Mouse (Mus musculus) T-helper 2 cell (primary cell): ENCODE measurements at regions not wholly inside any gene's neighbourhood (a gene's known extent, or its start where the extent isn't known, plus 50 kb on each side); places are given as distances from the start of the nearest gene placed in this dataset.

ENCODE experiments used
- in situ Hi-C: fragments of 300-600 bp; cut with MboI, MseI; formaldehyde crosslinking; loops from one replicate; pipeline ENCODE4 v1.15.1; 2025; ENCODE audit warnings: high pct_unique_total_duplicates

DNA sequence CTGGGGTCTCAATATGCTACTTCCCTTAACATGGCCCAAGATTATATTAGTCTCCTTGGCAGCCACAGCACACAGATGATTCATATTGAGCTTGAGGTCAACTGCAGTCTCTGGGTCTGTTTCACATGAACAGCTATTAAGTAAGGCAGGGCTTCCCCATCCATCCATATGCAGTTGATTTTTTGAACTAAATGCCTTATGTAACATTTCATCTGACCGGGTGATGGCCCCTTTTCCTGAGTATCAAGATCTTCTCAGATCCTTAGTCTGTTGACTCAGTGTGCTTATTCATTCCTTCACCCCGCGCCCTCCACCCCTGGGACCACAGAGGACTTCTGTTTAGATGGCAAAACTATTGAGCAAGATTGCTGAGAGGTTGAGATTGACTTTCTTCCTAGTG is 202.7 kb downstream of the Cyp26b1 start:
- in situ Hi-C loops = no loop called here

DNA sequence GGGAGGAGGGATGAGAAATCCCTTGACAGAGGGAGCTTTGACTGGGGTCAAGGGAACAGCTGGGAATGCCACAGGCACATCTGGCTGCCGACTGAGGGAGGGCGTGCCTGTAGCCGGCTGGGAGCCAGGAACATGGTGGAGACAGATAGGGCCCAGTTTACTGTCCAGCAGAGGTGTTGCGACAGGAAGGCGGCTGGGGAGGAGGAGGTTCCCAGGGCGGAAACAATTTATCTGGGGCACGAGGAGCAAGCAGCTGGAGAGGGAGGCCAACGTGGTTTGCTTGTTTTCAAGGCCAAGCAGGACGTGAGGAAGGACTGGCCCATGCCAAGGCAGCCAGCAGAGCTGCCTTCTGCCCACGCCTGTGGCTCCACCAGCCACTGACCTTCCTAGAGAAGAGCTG is 208.0 kb downstream of the Cyp26b1 start:
- in situ Hi-C loops = no loop called here

DNA sequence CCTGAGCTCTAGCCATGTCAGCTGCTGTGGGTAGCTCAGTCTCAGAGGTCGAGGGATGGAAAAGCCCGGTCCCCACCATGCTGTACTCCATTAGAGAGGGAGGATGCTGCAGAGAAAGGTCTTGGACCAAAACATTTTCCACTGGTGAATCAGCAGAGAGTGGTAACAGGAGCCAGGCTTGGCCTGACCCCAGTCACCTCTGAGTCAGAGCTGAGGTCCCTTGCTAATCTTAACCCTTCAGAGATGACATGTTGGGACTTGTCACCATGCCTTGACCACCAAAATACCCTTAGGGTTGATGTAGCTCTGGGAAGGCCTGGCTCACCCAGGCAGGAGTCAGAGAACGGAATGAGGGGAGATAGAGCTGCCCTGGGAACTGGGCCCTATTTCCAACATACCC is 210.0 kb downstream of the Cyp26b1 start:
- in situ Hi-C loops = no loop called here

DNA sequence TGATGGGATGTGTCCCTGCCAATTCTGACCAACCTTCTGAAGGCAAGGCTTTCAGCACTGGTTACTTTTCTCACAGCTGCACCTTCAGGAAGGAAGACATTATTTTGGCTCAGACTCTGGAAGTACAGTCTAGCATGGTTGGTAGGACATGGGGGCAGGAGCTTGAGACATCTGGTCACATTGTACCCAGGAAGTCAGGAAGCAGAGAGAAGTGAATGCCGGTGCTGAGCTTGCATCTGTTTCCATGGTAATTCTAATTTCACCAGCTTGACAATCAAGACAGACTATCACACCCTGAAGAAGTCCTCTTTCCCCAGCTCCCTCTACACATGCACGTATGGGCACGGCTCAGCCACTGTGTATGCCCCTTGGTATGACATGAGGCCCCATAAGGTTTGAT is 210.6 kb downstream of the Cyp26b1 start:
- in situ Hi-C loops = no loop called here

DNA sequence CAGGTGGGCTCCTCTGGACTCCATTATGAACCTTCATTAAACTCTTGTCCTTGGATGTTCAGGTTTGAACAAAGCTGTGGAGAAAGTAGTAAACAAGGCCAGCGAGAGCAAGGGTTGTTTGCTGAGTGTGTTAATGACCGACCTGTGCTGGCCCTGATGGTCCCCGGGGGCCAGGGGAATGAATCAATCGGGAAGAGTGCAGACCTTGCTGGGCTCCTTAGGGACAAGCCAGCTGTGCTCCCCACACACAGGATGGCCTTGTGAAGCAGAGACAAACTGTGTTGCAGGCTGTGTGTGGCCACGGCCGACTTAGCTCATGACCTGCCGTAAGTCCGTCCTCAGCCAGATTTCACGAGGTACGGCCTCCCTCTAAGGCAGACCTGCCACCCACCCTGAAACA is 212.1 kb downstream of the Cyp26b1 start:
- in situ Hi-C loops = no loop called here

DNA sequence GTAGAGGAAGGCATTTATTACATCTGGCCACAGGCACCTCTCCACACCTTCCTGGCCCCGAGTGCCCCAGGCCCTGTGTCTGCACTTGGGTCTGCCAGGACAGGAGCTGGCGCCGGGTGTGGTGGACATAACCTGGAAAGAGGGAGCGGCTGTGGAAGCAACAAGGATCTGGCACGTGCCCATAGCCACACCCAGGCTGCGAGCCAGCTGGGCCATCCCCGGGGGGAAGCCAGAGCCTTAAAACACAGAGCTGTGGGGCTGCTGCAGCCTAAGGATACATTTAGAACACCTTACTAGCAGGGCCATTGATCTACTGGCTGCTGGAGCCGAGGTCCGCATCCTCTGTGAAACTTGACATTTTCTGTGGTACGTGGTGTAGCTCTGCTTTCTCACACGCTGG is 217.0 kb downstream of the Cyp26b1 start:
- in situ Hi-C loops = no loop called here

DNA sequence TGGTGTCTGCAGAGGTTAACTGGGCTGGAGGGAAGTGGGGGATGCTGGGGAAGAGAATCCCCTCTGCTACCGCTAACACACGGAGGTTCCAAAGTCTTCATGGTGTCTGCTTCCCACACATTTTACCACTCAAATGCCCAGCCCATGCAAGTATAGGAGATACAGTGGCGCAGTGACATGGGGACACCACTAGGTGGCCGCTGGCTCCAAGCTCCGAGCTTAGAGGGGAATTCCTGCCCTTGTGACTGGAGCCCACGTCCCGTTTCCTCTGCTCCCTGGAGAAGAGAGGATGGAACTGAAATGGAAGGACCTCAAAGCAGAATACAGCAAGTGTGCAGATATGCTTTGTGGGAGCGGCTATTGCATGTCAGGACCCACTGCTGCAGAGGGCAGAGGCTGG is 218.2 kb downstream of the Cyp26b1 start:
- in situ Hi-C loops = no loop called here

DNA sequence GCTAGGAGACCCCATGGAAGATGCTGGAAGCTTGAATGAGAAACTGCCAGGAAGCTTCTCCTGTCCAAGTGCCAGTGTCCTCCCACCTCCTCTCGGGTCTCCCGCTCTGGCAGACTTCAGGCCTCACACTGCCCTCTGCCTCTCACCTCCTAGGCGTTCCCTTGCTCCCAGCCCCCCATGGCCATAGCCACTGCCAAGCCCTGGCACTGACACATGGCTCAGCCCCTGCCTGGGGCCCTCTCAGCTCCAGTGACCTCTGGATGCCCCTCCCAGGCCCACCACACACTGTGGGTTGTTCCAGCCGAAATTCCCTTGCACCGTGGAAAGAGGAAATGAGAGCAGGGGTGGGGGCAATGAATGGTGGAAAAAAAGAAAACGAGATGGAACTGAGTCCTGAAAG is 227.3 kb downstream of the Cyp26b1 start:
- in situ Hi-C loops = no loop called here

DNA sequence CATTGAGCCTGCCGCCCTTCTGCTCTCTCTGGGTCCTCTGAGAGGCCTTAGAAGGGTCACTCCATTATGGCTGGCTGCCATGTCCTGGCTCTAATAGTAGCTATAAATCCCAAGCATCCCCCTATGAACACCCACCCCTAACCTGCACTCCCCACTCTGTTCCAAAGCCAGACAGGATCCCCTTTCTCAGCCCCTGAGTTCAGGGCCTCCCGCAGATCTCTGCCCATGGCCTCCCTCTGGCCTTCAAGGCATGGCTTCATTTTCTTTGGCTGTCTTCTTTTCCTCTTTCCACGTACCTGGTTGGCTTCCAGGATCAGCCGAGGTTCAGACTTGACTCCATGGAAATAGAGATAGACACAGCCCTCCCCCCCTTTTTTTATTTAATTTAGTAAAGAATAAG is 227.8 kb downstream of the Cyp26b1 start:
- in situ Hi-C loops = no loop called here

DNA sequence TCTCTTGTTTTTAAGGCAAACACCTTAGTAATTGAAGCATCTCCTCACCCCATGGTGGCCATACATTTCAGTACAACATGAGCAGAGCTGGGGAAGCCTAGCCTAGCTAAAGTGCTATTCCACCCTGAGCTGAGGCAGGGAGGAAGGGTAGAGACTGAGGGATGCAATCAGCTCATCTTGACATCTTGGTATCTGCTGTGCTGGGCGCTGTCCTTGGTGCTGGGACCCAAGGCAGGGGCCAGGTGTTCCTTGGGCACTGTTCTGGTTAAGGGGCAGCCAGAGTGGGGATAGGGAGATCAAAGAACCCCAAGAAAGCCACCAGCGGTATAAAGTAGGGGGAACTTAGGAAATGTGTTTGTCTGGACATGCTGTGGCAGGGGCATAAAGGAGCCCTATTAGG is 228.7 kb downstream of the Cyp26b1 start:
- in situ Hi-C loops = no loop called here

DNA sequence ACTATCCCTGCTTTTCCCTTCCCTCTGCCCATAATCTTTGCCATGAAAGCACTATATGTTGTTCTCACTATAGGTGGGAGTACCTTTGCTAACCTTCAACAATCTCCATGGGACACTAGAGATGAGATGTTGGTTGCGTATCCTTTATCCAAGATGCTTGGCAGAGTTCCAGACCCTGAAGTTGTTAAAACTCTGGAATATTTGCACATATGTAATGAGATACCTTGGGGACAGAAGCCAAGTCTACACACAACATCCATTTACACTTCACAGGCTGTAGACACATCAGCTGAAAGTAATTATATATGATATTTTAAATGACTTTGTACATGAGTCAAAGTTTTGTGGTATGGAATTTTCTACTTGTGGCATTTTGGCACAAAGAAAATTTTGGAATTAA is 231.4 kb downstream of the Cyp26b1 start:
- in situ Hi-C loops = no loop called here

DNA sequence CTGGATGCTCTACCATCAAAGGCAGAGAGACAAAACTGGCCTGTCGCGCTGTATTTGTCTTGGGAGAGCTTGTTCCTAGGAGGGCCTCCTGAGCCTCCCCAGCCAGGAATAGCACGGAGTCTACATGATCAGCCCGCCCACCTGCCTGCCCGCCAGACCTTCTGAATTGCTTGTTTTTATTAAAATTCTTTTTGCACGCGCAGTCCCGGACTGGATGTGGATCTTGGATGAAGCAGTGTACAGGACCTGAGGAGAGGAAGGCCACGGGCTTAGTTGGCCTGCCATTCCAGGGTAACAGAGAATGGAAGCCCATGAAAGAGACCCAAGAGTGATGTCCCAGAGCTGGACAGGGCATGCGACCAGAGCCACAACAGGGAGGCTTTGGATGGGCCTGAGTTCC is 235.8 kb downstream of the Cyp26b1 start:
- in situ Hi-C loops = no loop called here

DNA sequence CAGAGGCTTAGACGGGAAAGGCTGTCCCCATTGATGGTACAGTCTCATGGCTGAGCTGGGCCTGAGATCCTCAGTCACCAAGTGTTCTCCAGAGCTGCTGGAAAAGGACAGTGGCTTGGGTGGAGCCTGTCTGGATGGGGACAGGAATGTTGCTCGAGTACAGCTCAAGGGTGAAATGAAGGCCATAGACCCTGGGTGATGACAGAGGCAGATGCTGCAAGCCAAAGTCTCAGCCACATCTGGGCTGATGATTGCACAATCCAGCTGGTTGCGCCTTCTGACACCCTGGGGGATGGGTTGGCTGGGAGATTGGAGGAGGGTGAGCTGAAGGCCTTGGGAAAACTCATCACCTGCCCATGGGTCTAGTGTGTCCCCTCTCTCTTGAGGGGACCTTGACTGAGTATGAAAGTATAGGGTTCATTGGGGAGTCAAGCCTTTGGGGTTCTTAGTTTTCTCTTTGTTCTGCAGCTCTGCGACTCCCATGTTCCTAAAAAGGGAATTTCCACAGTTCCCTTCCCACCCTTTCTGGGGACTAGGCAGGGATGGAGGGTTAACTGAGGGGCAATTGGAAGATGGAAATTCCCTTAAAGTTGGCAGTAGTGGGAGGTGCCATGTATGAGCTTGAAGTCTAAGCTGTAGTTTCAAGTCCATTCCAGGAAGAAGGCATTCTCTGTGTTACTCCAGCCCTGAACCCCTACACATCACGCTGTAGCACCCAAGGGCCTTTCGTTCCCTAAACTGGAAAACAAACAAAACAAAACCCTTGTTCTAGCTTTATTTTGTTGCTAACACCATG is 240.1 kb downstream of the Cyp26b1 start:
- in situ Hi-C loops = no loop called here

DNA sequence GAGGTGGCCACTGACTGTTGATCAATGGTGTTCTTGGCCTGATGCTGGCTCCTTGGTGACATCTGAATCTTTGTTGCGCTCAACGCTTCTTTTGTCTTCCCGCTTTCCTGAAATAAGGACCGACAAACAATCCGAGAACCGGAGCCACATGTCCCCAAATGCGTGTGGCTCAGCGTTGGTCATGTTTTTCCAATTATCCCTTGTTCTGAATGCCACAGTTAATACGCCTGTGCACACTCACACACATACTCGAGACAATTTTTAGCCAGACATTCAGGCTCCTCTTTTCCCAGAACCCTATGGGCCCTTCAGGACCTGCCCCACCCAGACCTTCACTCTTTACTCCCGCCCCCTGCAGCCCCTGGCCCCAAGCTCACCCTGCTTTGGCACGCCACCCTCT is 248.8 kb downstream of the Cyp26b1 start:
- in situ Hi-C loops = loop anchor here (5.0 kb wide), 1 partner anchor 352 kb away; no protein-coding TSS in a partner anchor

DNA sequence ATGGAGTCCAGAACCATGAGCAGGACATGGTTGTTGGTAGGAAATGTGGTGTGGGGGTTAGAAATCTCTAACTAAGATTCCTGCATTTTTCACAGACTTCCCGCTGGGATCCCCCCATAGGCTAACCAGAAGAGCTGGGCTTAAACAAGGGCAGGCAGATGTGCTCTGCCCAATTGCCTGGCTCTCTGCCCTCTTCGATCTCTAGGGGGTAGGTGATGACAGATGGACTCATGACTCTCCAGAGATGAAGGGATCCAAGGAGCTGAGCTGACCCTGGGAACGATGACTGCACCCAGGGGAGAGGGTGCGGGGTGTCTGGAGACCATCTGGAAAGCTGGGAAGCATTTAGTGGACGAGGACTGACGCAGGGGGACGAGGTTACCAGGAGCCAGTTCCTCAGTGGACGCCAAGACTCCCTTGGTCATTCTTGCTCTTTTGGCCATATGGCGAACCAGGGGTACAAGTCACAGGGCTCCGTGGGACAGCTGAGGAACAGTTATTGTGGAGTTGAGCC is 260.0 kb downstream of the Cyp26b1 start:
- in situ Hi-C loops = no loop called here

DNA sequence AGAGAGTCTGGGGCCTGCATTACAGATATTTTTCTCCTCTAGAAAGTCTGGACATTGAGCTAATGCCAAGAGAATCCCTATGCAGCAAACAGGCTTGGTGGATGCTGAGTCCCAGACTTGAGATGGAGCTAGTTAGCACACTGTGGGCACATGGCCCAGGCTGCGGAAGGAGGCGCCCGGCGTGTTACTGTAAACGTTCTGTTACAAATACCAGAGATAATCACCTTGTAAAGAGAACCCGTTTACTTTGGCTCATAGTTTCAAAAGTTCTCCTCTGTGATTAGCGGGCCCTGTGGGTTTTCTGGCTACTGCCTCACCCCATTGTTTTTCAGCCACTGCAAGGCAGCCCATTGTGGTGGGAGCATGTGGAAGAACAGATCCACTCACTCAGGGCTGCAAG is 264.6 kb downstream of the Cyp26b1 start:
- in situ Hi-C loops = loop anchor here (5.0 kb wide), 1 partner anchor 67 kb away; no protein-coding TSS in a partner anchor

DNA sequence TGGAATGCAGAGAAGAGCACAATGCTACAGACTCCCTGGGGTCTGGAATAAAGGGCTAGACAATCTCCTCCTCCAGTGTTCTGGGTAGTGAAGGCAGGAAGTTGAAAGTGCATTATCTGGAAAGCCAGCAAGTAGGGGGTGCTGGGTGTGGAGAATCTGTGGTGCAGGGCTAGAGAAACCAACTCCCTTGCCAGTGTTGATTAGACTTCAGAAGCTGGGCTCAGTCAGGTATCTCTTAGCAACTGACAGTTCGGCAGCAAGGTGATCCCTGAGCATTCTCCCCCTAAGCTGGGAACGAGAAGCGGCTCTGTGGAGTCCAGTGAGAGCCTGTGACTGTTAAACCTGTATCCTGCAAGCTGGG is 265.7 kb downstream of the Cyp26b1 start:
- in situ Hi-C loops = loop anchor here (5.0 kb wide), 1 partner anchor 66 kb away; no protein-coding TSS in a partner anchor

DNA sequence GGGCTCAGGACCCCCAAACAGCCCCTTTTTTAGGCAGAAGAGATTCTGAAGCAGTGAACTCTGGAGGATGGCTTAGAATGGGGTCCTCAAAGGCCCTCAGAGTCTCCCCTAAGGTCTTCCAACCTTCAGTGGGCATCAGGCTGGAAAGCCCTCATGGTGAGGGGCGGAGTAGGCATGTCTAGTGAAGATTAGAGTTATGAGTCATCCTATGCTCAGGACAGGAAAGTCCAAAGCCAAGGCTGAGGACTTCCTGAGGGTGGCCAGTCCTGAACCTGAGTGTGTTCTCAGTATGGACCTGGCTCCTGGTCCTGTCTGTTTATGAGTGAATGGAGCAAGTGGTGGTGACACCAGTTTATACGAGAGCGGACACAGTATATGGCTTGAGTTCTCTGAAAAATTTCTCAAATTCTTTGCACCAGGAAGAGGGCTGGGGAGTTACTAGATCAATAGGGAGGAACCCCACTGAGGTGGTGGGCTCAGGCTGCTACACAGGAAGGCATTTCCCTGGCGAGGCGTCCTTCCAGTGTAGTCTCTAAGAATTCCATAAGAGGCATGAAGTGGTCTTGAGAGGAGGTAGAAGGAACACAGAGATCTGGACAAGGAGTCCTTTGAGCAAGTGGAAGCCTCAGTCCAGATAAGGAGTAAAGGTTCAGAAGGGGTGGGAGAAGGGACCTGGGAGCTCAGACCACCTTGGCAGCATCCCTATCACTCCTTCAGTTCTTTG is 266.2 kb downstream of the Cyp26b1 start:
- in situ Hi-C loops = loop anchor here (5.0 kb wide), 1 partner anchor 65 kb away; no protein-coding TSS in a partner anchor

DNA sequence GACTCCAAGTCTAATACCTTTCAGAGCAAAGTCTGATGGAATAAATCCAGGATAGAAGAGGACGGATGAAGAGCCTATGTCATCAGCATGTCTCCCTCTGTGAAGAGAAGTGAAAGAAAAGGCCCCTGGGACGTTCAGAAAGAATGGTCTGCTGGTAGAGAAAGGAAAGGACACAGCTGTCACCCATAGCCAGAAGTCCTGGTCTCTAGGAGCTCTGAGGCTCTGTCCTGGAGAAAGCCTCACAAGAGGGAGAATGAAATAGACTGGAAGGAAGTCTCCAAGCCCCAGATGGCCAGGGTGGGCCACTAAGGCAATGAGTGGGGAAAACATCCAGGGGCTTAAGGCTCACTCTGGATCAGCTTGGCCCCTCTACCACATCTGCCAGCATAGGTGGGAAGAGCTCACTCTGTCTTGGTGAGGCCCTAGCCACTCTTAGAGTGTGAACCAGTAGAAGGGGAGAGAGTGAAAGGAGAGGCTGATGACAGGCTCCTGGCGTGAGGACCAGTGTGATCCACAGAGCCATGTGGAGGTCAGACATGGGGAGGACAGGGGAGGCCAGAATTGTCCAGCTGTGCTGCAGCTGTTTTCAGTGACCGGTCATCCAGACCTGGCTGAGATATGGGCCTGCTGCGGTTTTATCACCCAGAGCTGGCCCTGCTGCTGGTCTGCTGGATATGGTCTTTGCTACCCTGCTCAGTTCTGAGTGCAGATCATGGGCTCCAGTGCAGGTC is 268.2 kb downstream of the Cyp26b1 start:
- in situ Hi-C loops = loop anchor here (5.0 kb wide), 1 partner anchor 63 kb away; no protein-coding TSS in a partner anchor

DNA sequence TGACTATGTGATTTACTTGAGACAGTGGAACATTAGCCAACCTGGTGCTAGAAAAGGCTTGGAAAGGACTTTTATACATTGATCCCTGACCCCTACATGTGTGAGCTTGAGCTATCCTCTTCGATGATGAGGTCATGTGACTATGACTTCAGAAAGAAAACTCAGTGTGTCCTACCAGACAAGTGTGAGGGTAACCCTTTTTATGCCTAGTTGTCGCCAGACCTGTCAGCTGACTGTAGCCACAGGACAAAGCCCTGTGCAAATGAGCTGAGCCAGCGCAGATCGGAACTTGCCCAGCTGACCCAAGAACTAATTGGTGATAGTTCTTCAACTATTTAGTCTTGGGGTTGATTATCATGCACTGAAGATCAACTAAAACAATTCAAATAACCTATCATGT is 269.5 kb downstream of the Cyp26b1 start:
- in situ Hi-C loops = no loop called here

DNA sequence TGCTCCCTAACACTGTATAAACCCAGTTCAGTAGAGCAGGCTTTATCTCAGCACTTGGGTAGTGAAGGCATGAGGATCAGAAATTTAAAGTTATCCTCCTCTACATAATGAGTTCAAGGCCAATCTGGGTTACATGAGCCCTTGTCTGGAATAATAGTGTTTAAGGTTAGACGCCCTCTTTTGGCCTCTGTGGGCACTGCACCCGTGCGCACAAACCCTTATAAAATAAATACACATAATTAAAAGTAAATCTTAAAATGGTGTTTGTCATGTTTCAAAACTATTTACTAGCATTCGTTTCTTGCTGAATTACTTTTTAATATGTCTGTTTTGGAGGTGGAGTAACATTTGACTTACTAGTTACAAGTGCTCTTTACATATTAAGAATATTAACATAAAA is 271.2 kb downstream of the Cyp26b1 start:
- in situ Hi-C loops = no loop called here

DNA sequence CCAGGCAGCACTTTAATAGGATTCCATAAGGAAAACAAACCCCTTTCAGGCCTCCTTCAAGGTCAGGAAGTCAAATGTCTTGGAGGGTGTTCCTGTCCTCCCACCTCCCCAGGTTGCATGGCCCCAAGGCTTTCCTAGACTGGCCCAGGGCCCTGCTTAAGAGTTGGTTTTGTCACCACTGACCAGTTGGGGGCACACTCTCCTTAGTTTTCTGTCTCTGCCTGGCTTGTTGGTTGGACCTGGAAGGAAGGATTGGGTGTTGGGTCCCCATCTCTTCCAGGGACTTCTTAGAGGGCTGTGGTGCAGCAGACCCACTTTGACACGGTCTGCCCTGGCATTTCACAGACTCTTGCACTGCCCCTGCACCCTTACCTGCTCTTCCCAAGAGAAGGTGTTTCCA is 273.1 kb downstream of the Cyp26b1 start:
- in situ Hi-C loops = no loop called here
